Mouse (Mus musculus): ENCODE measurements at regions not wholly inside any gene's neighbourhood (a gene's known extent, or its start where the extent isn't known, plus 50 kb on each side); places are given as distances from the start of the nearest gene placed in this dataset.
"Not testable (repeated sequence)": the region's sequence is repeated elsewhere in the genome, so short reads cannot be mapped to it uniquely, and the experiment has no call there.

DNA sequence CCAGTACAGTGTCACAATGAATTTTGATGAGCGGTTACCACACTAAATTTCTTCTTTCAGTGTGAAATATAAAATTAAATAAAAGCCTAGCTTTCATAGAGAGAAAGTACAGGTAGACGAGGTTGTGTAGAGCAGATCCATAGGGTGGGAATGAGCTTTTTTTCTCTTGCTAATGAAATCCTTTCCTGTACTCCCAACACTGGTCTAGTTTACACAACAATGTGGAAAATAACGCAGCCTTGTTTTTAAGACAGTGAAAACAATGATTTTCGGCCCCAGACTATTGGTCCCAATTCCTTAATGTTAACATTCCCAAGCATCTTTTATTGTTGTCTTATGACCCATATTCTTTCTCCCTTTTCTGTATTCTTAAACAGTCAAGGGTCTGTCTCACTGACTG lies 473.5 kb upstream of the Cntn5 start:
- Histone ChIP-seq H3K4me1 (ENCODE audit: control insufficient read depth, insufficient read depth, low read length) (no peaks in the 10 kb centered on the region), H3K9ac (replicated peaks; ENCODE audit: low read length) (no peak overlapping the region), H3K27ac (replicated peaks; ENCODE audit: low read depth, low read length) (no peak overlapping the region), H3K4me2 (ENCODE audit: low read depth, low read length) (no peak overlapping the region), H3K4me3 (ENCODE audit: low read depth, low read length) (no peak overlapping the region), H3K27me3 (ENCODE audit: control insufficient read depth, insufficient read depth, low read length) (no peaks in the 10 kb centered on the region), H3K9me3 (replicated peaks; ENCODE audit: control insufficient read depth, low read length) (no peaks in the 10 kb centered on the region), H3K36me3 (replicated peaks; ENCODE audit: control insufficient read depth, insufficient read depth, low read depth, low read length) (no peaks in the 10 kb centered on the region)
- no peak for DNase-seq (ENCODE audit: low spot score)
- no peak for ATAC-seq (replicated peaks; ENCODE audit: insufficient number of reproducible peaks, low FRiP score, low TSS enrichment, low read depth)
- WGBS = 86% methylated on average over 4 of the region's 4 CpGs

DNA sequence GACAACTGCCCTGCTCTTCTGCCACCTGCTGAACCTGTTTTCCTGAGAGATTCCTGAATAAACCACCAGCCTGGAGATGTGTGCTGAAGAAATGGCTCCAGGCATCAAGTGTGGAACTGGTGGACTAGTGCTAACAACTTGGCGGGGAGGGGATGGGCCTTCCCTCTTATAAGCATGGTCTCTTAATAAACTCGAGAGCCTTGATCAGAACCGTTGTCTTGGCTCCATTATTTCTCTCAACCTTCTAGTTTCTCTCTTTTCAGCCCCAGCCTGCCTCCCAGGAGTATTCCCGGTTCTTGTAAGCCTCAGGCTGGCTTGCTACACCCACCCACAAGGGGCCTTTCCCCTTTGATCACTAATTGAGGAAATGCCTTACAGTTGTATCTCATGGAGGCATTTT lies 473.0 kb upstream of the Cntn5 start:
- H3K27ac ChIP-seq (replicated peaks; ENCODE audit: low read depth, low read length) = no peak overlapping the region
- no peaks in the 10 kb centered on the region for H3K36me3 ChIP-seq (replicated peaks; ENCODE audit: control insufficient read depth, insufficient read depth, low read depth, low read length)
- DNase-seq (ENCODE audit: low spot score) (no peak), ATAC-seq (replicated peaks; ENCODE audit: insufficient number of reproducible peaks, low FRiP score, low TSS enrichment, low read depth) (no peak)
- H3K9ac ChIP-seq (replicated peaks; ENCODE audit: low read length) = no peak overlapping the region
- H3K4me3 ChIP-seq (ENCODE audit: low read depth, low read length) = no peak overlapping the region
- no peak overlapping the region for H3K4me2 ChIP-seq (ENCODE audit: low read depth, low read length)
- no peaks in the 10 kb centered on the region for H3K27me3 ChIP-seq (ENCODE audit: control insufficient read depth, insufficient read depth, low read length)
- H3K9me3 ChIP-seq (replicated peaks; ENCODE audit: control insufficient read depth, low read length) = no peaks in the 10 kb centered on the region
- H3K4me1 ChIP-seq (ENCODE audit: control insufficient read depth, insufficient read depth, low read length) = no peaks in the 10 kb centered on the region
- 70% methylated on average over 4 of the region's 4 CpGs for WGBS

DNA sequence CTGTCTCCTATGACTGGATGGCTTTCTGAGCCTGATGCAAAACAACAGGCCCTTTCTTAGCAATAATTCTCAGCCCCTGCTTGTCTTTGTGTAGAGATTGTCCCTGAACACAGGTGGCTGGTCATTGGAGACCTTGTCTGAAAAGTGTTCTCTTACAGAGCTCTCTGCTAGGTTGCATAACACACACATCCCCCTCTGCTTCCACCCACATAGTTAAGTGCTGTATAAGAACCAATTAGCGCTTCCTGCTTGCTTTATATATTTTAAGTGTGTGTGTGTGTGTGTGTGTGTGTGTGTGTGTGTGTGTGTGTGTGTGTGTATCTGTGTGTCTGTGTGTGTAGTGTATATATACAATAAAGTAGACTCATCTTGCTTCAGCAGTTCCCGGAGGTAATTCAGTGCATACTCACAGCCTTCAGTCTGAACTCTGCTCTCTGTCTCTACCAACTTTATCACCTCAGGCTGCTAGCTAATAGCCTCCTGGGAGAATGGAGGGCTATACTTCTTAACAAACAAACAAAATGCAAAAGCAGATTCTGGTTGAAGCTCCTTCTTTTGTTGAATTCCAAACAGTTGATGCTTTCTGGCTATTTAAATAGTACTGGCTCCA lies 468.8 kb upstream of the Cntn5 start:
- no peaks in the 10 kb centered on the region for H3K4me1 ChIP-seq (ENCODE audit: control insufficient read depth, insufficient read depth, low read length)
- H3K27me3 ChIP-seq (ENCODE audit: control insufficient read depth, insufficient read depth, low read length) = no peaks in the 10 kb centered on the region
- H3K9ac ChIP-seq (replicated peaks; ENCODE audit: low read length) = no peak overlapping the region
- DNase-seq (ENCODE audit: low spot score) (no peak), ATAC-seq (replicated peaks; ENCODE audit: insufficient number of reproducible peaks, low FRiP score, low TSS enrichment, low read depth) (no peak)
- no peak overlapping the region for H3K4me2 ChIP-seq (ENCODE audit: low read depth, low read length)
- WGBS = 77% methylated on average over 2 of the region's 2 CpGs
- no peak overlapping the region for H3K27ac ChIP-seq (replicated peaks; ENCODE audit: low read depth, low read length)
- no peak overlapping the region for H3K4me3 ChIP-seq (ENCODE audit: low read depth, low read length)
- H3K9me3 ChIP-seq (replicated peaks; ENCODE audit: control insufficient read depth, low read length) = no peaks in the 10 kb centered on the region
- no peaks in the 10 kb centered on the region for H3K36me3 ChIP-seq (replicated peaks; ENCODE audit: control insufficient read depth, insufficient read depth, low read depth, low read length)

DNA sequence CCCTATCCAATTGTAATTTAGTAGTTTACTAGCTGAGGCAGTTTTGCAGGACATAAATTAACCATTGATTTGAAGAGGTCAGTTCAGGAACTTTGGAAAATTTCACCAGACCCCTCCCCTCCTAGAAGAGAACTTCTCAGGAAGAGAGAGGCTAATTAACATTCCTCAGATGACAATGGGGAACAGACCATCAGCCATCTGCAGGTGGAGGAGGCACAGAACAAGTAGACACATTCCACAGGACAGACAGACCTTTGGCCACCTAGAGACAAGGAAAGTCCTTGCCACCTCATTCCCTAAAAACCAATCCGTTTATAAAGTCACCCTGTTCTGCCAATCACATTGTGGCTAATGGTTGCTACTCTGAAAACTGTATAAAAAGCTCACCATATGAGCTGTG lies 463.5 kb upstream of the Cntn5 start:
- no peak for DNase-seq (ENCODE audit: low spot score)
- no peak overlapping the region for H3K4me2 ChIP-seq (ENCODE audit: low read depth, low read length)
- H3K9me3 ChIP-seq (replicated peaks; ENCODE audit: control insufficient read depth, low read length) = no peaks in the 10 kb centered on the region
- H3K4me3 ChIP-seq (ENCODE audit: low read depth, low read length) = no peak overlapping the region
- H3K4me1 ChIP-seq (ENCODE audit: control insufficient read depth, insufficient read depth, low read length) = no peaks in the 10 kb centered on the region
- H3K27me3 ChIP-seq (ENCODE audit: control insufficient read depth, insufficient read depth, low read length) = no peaks in the 10 kb centered on the region
- ATAC-seq (replicated peaks; ENCODE audit: insufficient number of reproducible peaks, low FRiP score, low TSS enrichment, low read depth) = no peak
- no peak overlapping the region for H3K27ac ChIP-seq (replicated peaks; ENCODE audit: low read depth, low read length)
- no peak overlapping the region for H3K9ac ChIP-seq (replicated peaks; ENCODE audit: low read length)
- no peaks in the 10 kb centered on the region for H3K36me3 ChIP-seq (replicated peaks; ENCODE audit: control insufficient read depth, insufficient read depth, low read depth, low read length)
- 46% methylated on average over 1 of the region's 1 CpGs for WGBS

DNA sequence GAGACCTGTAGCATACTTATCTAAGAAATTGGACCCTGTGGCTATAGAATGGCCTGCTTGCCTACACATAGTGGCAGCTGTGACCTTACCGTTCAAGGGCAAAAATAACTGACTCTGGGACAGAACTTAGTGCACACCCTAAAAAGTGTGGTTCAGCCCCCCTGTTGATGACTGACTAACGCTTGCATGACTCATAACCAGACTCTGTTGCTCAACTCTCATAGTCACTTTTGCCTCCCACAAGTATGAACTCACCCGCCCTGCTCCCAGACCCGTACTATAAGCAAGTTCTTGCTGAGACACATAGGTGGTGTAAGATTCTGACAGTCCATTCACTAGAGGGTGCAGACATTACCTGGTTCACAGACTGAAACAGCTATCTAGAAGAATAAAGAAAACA lies 424.3 kb upstream of the Cntn5 start:
- Histone ChIP-seq H3K4me3 (ENCODE audit: low read depth, low read length) (no peak overlapping the region), H3K27me3 (ENCODE audit: control insufficient read depth, insufficient read depth, low read length) (no peaks in the 10 kb centered on the region), H3K4me2 (ENCODE audit: low read depth, low read length) (no peak overlapping the region), H3K4me1 (ENCODE audit: control insufficient read depth, insufficient read depth, low read length) (no peaks in the 10 kb centered on the region), H3K9me3 (replicated peaks; ENCODE audit: control insufficient read depth, low read length) (no peaks in the 10 kb centered on the region), H3K27ac (replicated peaks; ENCODE audit: low read depth, low read length) (no peak overlapping the region), H3K9ac (replicated peaks; ENCODE audit: low read length) (no peak overlapping the region), H3K36me3 (replicated peaks; ENCODE audit: control insufficient read depth, insufficient read depth, low read depth, low read length) (no peaks in the 10 kb centered on the region)
- ATAC-seq (replicated peaks; ENCODE audit: insufficient number of reproducible peaks, low FRiP score, low TSS enrichment, low read depth) = no peak
- 88% methylated on average over 4 of the region's 4 CpGs for WGBS
- no peak for DNase-seq (ENCODE audit: low spot score)

DNA sequence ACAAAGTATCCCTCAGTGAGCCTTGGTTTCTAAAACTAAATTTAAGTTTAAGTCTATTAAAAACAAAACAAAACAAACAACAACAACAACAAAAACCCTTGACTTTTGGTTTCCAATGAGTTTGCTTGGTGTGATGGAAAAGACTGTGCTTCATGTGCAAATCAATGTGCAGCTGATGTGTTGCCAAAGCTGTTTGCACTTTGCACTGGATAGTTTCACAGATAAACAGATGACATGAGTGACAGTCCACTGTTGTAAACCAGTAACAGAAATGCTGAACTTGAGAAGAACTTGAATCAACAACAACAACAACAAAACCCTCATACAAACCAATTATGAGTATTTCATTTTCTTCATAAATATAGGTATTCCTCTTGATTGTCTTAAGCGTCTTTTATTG lies 412.6 kb upstream of the Cntn5 start:
- no peak overlapping the region for H3K4me3 ChIP-seq (ENCODE audit: low read depth, low read length)
- no peak for DNase-seq (ENCODE audit: low spot score)
- H3K4me2 ChIP-seq (ENCODE audit: low read depth, low read length) = no peak overlapping the region
- H3K36me3 ChIP-seq (replicated peaks; ENCODE audit: control insufficient read depth, insufficient read depth, low read depth, low read length) = no peaks in the 10 kb centered on the region
- 81% methylated on average over 1 of the region's 1 CpGs for WGBS
- H3K9me3 ChIP-seq (replicated peaks; ENCODE audit: control insufficient read depth, low read length) = no peaks in the 10 kb centered on the region
- no peak overlapping the region for H3K27ac ChIP-seq (replicated peaks; ENCODE audit: low read depth, low read length)
- H3K9ac ChIP-seq (replicated peaks; ENCODE audit: low read length) = no peak overlapping the region
- no peaks in the 10 kb centered on the region for H3K4me1 ChIP-seq (ENCODE audit: control insufficient read depth, insufficient read depth, low read length)
- no peaks in the 10 kb centered on the region for H3K27me3 ChIP-seq (ENCODE audit: control insufficient read depth, insufficient read depth, low read length)
- ATAC-seq (replicated peaks; ENCODE audit: insufficient number of reproducible peaks, low FRiP score, low TSS enrichment, low read depth) = no peak

DNA sequence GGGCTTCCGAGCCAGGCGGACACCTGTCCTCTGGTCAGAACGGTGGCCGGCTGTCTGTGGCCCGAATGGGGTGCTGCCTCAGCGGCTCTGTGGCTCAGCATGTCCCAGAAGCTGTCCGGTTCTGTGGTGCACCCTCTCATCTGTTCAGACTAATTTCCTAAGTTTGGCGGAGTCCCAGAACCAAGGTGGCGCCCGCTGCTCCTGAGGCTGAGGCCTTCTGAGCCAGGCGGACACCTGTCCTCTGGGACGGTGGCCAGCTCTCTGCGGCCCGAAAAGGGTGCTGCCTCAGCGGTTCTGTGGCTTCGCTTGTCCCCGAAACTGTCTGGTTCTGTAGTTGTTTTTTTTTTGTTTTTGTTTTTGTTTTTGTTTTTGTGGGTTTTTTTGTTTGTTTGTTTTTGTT lies 392.5 kb upstream of the Cntn5 start:
- H3K27me3 ChIP-seq (ENCODE audit: control insufficient read depth, insufficient read depth, low read length); H3K4me3 ChIP-seq (ENCODE audit: low read depth, low read length); H3K4me1 ChIP-seq (ENCODE audit: control insufficient read depth, insufficient read depth, low read length); H3K36me3 ChIP-seq (replicated peaks; ENCODE audit: control insufficient read depth, insufficient read depth, low read depth, low read length); H3K27ac ChIP-seq (replicated peaks; ENCODE audit: low read depth, low read length); ATAC-seq (replicated peaks; ENCODE audit: insufficient number of reproducible peaks, low FRiP score, low TSS enrichment, low read depth); DNase-seq (ENCODE audit: low spot score); H3K4me2 ChIP-seq (ENCODE audit: low read depth, low read length); H3K9me3 ChIP-seq (replicated peaks; ENCODE audit: control insufficient read depth, low read length); H3K9ac ChIP-seq (replicated peaks; ENCODE audit: low read length): not testable (repeated sequence)
- 94% methylated on average over 17 of the region's 17 CpGs for WGBS

DNA sequence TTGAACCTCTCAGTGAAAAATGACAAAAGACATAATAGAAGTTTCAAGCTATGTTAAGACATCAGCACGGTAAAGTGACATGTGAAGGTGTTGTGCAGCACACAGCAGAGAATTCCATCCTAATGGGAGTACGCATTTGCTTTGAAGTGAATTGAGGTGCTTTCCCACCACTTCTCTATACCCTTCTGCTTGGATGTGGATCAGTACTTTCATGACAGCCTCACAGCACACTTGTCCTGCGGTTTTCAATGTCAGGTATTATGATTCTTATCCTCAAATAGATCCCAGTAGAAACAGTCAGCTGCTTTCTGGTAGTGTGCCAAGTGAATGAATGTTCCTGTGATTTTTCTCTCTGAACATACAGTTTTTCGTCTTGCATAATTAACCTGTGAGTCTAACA lies 380.6 kb upstream of the Cntn5 start:
- Histone ChIP-seq H3K9ac (replicated peaks; ENCODE audit: low read length) (no peak overlapping the region), H3K9me3 (replicated peaks; ENCODE audit: control insufficient read depth, low read length) (no peaks in the 10 kb centered on the region), H3K27ac (replicated peaks; ENCODE audit: low read depth, low read length) (no peak overlapping the region), H3K4me1 (ENCODE audit: control insufficient read depth, insufficient read depth, low read length) (no peaks in the 10 kb centered on the region), H3K4me2 (ENCODE audit: low read depth, low read length) (no peak overlapping the region), H3K27me3 (ENCODE audit: control insufficient read depth, insufficient read depth, low read length) (no peaks in the 10 kb centered on the region), H3K4me3 (ENCODE audit: low read depth, low read length) (no peak overlapping the region), H3K36me3 (replicated peaks; ENCODE audit: control insufficient read depth, insufficient read depth, low read depth, low read length) (no peaks in the 10 kb centered on the region)
- DNase-seq (ENCODE audit: low spot score) = no peak
- WGBS = 91% methylated on average over 4 of the region's 4 CpGs
- no peak for ATAC-seq (replicated peaks; ENCODE audit: insufficient number of reproducible peaks, low FRiP score, low TSS enrichment, low read depth)
